Mouse (Mus musculus) gonadal fat pad, adult 2 months (tissue): Measurements from ENCODE around the gene Gm28510. TPM values are rescaled to one million over a fixed set of nuclear protein-coding genes. Genes with fewer than 3 reads are reported as not detected.
"Not testable (repeated sequence)": the region's sequence is repeated elsewhere in the genome, so short reads cannot be mapped to it uniquely, and the experiment has no call there.

ENCODE experiments used
- DNase-seq: peaks from one replicate; pipeline ENCODE4 v3.0.0-alpha.2; 2012; ENCODE audit warnings: low read depth
- polyA plus RNA-seq: library from polyadenylated mRNA; depleted of rRNA; stranded (reverse); fragments of >200 nt; gene quantifications from 2 replicates; pipeline ENCODE4 v1.2.3, GENCODE M21; 2012; rRNA removed

Gene Gm28510
- polyA plus RNA-seq = not detected in 2 replicates

- not testable (repeated sequence) for DNase-seq
Observed at GRCm38 (mm10) chrY:10412437-10412836, at the start of gene Gm28510. Gene Gm28510, plus strand, starts transcription at chrY:10412737.

Other genes with a start within 250 kb of the Gm28510 start
- gene Gm20834, start 88.1 kb upstream of the Gm28510 start, polyA plus RNA-seq = not detected in 2 replicates
- gene Gm20737, start 123.3 kb downstream of the Gm28510 start, polyA plus RNA-seq = not detected in 2 replicates
- gene Gm21775, start 140.7 kb downstream of the Gm28510 start, polyA plus RNA-seq = not detected in 2 replicates
- gene Gm21900, start 203.6 kb downstream of the Gm28510 start, polyA plus RNA-seq = not detected in 2 replicates